Mouse (Mus musculus): ENCODE results near the gene Aff4.

DNA sequence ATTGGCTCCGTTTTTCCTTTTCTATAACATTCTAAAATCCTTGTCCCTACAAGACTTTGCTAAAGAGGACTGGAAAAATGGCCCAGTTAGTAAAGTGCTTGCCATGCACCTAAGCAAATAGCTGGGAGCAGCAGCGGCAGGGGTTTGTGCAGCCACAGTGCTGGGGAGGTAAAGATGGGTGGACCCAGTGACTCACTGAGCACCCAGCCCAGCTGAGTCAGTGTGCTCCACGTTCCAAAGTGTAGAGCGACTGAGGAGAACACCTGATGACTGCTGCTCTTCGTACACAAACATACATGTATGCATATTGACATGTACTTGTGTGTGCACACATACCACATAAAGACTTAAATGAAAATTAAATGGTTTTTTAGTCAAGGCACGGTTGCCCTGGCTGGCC is 19.5 kb upstream of the Aff4 start:
- no peak for TF ChIP-seq POLR2A (IDR thresholded peaks at IDR 0.05; ENCODE audit: insufficient read depth, low read depth, low read length)
- no peak for TF ChIP-seq CTCF (IDR thresholded peaks at IDR 0.05)

Data from heart, adult 2 months (tissue).